Mouse (Mus musculus) regulatory T cell (primary cell): ENCODE measurements at regions not wholly inside any gene's neighbourhood (a gene's known extent, or its start where the extent isn't known, plus 50 kb on each side); places are given as distances from the start of the nearest gene placed in this dataset.

ENCODE experiments used
- in situ Hi-C: fragments of 300-600 bp; cut with MboI, MseI; formaldehyde crosslinking; loops from one replicate; pipeline ENCODE4 v1.15.1; 2025; ENCODE audit warnings: high pct_unique_total_duplicates

DNA sequence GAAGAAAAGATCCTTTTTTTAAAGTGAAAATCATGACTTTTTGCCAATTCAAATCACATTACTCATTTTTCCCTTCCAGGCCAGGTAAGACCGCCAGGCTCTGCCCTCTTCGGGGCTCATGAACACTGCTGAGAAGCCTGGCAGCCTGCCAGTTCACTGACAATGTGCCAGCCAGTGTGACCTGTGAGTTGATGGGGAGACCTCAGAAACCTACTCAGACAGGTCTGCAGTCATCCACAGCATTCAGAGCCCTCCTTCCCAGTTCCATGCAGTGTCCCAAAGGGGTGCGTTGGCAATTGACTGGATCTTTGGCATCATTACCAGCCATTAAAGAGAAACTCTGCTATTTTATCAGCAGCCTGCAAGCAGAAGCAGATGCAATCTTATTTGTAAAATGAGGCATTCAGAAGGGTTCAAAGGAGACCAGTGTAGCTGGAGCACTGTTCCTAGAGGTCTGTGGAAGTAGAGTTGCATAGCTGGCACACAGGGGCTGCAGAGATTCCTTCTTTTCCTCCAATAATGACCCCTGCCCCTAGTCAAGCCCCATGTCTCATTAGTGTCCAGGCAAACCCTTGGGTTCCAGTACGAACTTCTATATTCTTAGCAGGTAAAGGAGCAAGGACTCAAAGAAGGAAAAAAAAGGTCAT is 384.4 kb downstream of the Rapgef2 start:
- in situ Hi-C loops: no loop called here

DNA sequence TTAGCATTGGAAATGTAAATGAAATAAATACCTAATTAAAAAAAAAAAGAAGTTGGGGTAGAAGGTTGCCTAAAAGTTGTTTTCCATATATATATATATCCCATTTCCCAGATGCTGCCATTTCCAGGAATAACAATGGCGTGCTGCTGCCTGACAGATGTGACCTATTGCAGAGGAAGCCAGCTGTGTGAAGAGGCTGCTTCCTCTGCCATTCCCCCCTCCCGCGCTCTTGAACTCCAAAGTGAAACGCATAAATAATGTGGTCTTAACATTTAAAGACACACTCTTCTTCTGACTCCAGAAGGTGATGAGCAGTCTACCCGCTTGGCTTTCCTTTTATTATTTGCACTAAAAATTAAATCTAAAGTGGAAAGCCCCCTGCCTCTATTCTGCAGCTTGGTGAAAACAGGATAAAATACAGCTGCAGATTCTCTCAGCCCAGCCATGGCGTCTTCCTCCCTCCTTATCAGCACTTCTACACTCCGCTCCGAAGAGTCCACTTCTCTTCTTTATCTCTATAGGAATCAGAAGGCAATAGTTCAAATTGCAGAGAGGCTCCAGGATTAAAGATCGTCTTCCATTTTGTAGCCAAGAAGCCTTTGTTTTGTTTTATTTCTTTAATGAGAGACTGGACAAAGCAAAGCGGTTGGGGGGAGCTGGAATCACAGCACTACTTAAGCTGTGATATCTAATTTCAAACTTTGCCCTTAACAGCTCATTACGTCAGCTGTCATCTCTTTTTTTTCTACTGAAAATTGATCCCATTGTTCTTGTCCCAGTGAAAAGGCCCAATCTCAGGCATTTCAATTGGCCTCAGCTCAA is 385.1 kb downstream of the Rapgef2 start:
- in situ Hi-C loops: no loop called here

DNA sequence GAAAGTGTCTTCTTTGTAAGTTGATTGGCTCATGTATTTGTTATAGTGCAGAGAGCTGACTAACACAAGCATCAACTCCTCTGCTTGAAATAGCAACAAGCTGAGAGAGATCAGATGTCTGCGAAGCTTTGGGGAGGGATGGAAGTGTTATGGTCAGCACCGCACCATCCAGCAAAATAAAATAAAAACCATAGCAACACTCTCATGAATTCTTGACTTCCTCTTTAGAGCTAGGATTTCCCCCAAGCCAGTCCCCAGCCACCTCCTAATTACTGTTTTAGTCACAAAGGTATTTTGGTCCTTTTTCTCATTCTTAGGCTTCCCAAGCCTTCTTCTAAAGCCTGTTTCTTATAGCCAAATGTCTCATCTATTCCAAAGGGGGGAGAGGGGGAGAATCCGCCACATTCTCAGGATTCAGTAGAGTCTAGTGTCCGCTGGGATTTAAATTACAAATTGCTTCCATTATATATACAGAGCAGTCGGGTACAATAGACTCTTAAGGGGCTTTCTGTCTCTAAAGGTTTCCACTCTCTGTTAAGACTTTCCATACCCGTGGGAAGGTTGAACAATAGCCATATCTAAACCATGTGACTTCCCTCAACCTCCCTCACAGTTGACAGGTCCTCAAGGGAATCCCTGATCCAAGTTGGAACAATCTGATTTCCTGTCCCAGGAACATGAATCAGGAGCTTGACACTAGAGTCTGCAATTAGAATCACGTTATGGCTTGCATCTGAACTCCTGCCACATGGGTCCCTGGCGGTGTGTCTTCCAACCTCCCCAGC is 386.7 kb downstream of the Rapgef2 start:
- in situ Hi-C loops: no loop called here

DNA sequence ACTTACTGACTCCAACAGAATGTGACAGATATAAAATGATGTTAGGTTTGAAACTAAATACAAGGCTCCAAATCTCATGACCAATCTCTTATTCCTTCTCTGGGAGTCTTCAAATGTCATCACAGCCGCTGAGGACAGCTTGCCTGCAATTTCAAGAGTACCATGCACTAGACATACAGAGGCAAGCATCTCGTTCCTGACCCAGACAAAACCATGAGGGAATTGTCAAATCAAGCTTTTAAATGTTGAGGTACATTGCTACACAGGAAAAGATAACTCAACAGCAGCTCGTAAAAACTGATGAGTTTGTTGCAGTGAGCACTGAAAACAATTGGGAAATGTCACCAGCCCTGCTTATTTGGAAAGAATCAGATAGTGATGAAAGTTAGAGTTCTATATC is 397.0 kb downstream of the Rapgef2 start:
- in situ Hi-C loops: no loop called here

DNA sequence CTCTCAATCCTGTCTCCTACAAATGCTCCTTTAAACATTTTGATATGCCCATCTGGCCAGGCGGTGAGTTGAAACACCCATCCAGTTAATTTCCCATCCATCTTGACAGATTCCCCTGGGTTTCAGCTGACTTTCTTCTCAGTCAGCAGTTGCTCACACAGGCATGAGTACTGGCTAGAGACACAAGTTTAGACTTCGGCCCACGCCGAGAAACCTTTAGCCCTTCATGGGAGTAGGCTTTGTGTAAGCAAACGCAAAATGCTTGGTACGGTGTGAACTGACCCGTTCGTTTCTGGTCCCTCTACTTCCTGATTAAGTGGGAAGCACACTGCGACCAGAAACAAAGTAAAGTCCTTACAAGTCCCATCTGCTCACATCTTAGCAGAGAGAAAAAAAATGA is 401.6 kb downstream of the Rapgef2 start:
- in situ Hi-C loops: no loop called here

DNA sequence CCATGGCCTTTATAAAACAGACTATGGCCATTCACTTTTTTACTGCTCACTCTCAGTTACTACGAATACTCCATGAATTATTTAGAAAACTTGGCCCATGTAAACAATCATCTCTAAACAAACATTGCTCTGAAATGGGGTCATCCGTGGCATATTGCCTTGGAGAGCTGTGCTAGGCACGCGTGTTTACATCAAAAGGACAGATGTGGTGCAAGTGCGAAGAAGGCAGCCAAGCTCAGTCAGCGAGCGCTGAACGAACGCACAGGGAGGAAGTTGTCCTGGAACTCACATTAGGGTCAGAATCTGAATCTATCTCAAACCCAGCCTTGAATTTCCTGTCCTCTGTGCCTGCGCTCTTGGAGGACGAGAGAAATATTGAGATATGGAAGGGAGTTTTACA is 402.3 kb downstream of the Rapgef2 start:
- in situ Hi-C loops: no loop called here

DNA sequence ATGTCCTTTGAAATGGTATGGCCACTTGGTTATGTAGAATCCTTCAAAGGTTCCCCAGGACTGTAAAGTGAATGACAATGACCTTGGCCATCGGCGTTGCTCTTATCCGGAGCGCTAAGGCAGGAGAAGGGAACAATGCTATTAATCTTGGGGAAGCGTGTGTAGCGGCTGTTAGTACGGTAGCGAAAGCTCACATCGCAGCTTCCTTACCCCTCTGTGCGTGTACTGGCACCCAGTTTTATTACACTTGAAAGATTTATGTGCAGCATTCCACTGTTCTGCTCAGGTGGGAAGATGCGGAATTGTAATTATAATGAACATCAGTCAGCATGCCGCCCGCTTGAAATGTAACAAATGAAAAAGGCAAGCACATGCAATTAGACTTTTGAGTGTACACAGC is 406.2 kb downstream of the Rapgef2 start:
- in situ Hi-C loops: no loop called here

DNA sequence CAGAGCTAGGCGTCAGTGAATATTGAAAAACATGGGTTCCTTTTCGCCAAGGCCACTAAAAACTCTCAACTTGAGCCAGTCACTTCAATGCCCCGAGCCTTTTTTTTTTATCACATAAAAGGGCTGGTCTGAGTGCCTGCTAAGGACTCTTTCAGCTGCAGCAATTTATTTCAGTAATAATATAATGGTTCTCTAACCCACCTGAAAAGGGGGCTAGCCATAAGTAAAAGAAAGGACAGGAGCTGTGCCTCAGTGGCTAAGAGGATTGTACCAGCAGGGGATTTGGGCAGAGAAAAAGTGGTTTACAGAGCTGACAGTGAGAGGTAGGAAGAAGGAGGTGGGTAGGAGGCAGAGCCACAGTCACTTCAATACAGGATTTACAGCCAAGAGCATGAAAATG is 409.0 kb downstream of the Rapgef2 start:
- in situ Hi-C loops: loop anchor here (10.0 kb wide), 1 partner anchor 1127 kb away; no protein-coding TSS in a partner anchor

DNA sequence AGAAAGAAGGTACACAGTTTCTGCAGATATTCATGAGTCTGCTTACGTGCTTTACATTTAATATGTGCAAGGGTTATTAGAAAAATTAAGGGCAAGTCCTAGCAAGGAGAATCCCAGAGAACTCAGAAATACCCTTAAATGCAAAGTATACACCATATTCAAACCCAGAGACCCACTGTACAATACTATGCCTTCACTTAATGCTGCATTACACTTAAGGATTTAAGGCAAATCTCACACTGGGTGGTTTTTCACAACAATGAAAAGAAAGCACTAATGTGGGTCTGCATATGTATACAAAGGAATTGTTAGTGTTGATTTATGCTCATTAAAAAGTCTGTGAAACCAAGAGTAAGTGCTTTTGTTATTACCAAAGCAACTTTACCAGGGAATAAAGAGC is 419.4 kb downstream of the Rapgef2 start:
- in situ Hi-C loops: no loop called here

DNA sequence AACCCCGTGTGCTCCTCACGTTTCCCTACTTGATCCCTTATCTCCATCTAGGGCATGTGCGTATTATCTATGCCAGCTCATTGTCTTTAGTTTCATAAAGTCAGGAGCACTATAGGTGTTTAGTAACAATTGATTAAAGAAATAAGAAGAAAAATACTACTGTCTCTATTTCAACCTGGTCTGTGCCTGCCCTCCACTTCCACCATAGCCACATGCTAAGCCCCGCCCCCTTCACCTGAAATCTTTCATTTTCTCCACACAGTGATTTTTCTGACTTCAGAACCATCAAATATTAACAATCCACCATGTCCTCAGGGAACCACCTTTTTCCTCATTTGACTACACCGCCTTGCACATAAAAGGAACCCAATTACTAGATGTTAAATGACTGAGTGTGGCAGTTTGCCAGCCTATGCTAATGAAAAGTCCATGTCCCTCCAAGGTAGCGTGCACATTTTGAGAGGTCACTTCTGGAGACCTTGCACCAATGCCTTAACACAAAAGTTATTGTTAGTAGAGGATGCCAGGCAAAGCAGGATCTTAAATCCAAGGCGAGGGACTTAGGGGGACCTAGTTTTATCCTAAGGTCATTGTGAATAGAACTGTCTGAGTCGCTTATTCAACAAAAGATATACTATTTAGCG is 420.1 kb downstream of the Rapgef2 start:
- in situ Hi-C loops: no loop called here

DNA sequence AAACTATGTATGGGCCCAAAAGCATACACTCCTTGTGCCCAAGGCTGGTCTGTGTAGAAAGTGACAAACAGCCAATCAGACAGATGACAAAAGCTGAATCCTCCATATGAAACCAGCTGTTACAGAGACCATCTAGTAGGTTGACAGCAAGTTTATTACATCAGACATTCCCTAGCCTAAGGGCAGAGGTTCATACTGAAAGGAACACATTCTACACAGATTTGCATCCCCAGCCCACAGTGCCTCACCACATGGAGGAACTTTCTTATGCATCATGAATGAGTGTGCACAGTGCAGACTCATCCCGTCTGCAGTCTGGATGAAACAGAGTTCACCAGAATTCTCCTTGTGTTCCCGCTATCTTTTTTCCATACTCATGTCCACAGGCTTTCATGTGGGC is 423.3 kb downstream of the Rapgef2 start:
- in situ Hi-C loops: no loop called here

DNA sequence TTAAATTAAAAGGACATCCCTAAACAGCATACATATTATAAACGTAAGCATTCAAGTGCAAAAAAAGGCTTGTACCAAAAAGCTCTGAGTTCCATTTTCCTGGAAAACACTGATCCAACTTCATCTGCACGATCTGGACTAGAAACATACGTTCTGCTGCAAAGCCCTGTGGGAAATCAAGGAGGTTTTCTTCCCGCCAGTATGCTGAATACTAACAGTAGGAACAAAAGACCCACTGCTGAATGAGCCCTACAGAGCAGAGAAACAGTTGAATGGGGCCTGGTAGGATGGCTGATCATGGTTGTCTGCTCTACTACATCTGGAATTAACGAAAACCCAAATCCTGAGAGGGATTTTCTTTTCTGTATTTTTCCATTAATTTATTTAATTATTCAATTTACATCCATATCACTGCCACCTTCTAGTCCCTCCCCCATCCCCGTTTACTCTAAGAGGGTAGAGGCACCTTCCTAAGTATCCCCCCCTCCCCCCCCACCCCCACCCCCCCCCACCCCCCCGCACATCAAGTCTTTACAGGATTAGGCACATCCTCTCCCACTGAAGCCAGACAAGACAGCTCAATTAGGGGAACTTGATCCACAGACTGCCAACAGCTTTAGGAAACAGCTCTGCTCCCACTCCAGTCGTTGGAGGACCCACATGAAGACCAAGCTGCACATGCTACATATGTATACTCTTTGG is 439.5 kb downstream of the Rapgef2 start:
- in situ Hi-C loops: loop anchor here (5.0 kb wide), 1 partner anchor 59 kb away; no protein-coding TSS in a partner anchor

DNA sequence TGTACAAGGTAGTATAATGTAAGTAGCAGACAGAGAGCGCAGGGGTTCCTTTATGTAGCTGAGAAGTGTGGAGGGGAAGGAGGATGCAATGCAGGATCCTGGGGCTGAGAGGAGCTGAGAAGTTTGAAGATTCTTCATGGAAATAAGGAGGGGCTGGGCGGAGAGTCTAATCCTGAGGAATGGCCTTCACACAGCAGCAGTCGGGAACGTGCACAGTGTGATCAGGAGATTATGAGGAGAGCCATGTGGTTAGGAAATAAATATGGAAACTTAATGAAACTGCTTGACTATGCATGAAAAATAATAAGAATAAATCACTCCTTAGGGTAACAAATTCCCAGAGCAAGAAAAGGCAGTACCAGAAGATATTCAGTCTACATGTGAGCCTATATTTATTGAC is 445.1 kb downstream of the Rapgef2 start:
- in situ Hi-C loops: no loop called here

DNA sequence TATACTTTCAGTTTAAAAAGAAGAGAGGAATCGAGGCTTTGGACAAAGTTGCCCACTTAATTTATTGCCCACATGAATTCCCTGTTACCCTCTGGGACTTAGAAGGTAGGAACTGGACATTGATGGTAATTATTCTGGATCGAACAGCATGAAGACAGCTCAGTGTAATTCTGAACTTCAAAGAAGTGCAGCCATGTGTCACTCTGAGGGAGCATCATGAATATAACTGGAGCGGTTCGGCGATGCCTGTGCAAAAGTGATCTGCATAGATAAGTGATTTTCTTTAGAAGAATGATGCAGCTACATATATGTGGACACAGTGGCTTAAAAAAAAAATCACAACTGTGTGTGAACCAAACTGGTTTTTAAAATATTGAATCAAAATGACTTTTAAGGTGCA is 449.5 kb downstream of the Rapgef2 start:
- in situ Hi-C loops: no loop called here

DNA sequence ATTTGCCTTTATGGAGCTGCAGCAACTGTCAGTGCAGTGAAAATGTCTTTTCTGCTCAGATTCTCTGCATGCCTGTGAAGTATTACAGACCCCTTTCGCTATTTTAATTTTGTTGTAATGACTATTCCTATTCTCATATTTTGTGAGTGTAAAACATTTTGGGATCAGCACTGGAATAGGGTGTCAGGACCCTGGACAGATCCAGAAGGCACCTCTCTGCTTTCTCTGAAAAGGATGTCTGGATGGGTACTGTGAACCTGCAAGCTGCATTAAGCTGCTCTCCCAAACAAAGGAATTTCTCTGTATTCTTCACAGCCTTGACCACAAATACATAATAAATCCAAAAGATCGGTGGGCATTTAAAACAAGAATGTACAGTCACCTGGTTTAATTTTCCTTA is 460.8 kb downstream of the Rapgef2 start:
- in situ Hi-C loops: no loop called here

DNA sequence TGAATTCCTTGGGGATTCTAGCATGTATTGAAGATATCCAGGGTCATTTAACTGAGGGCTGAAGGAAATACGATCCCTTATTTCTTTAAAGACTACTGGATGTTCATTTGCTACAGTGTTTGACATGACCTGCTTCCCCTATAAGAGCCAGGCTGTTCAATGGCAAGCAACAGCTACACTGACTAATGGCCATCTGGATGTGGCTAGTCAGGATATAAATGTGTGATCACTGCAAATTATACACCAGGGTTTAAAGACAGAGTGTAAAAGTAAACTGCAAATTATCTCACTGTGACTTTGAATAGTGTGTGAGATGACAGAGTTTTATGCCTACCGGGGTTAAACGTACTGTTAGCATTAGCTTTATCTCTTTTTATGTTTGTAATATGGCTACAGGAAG is 473.9 kb downstream of the Rapgef2 start:
- in situ Hi-C loops: no loop called here

DNA sequence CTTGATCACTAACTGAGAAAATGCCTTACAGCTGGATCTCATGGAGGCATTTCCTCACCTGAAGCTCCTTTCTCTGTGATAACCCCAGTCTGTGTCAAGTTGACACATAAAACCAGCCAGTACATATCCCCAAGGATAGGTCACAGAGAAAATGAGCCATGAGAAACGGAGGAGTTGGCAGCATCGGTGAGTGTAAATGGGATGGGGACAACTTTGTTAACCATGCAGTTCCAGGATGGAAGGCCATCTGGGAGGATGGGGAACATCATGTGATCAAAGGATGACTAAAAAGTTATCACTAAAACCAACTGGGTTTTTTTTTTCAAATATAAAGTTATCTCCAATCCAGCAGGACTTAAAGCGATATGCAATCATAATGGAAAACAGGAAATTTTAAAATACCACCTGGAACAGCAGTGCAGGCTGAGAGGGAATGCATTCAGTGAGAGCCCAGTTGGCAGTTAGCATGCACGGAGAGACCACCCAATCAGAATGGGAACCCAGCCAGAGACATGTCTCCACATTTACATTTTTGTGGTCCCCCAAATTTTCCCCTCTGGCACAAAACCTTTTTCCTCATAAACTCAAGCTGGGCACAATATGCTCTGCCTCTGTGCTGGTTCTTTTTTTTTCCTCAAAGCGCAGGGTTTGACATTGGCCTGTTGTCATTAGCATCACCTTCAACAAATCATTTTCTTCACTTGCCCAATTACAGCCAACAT is 475.7 kb downstream of the Rapgef2 start:
- in situ Hi-C loops: no loop called here

DNA sequence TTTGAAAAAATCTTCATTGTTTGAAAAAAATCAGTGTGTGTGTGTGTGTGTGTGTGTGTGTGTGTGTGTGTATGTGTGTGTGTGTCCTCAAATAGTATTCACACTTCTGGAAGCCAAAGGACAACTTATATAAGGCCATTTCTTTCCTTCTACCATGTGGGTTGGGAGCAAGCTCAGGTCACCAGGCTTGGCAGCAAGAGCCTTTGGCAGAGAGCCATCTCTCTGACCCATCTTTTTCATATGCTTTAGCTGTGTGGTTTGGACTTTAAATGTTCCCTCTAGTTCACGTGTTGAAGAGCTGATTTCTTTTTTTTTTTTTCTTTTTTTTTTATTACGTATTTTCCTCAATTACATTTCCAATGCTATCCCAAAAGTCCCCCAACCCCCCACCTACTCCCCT is 483.1 kb downstream of the Rapgef2 start:
- in situ Hi-C loops: no loop called here

DNA sequence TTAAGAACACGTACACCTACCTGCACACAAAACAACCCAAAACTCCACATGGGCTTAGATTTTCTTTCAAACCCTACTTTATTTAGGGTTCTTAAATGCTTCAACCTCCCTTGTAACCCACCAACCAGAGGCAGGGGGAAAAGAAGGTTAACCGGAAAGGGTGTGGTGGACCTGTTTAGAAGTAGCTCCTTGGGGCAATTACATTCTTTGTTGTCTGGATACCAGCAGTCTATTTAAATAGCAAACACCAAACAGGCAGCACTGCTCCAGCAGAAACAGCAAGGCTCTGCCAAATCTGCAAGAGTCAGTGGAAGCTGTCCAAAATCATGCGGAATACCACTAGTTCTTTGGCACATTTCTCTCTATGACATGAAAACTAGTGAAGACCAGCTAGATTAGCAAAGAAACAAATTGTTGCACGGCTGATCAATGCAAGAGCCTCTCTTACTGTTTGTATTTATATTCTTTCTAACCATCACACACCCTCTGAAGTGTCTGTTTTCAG is 490.3 kb downstream of the Rapgef2 start:
- in situ Hi-C loops: no loop called here

DNA sequence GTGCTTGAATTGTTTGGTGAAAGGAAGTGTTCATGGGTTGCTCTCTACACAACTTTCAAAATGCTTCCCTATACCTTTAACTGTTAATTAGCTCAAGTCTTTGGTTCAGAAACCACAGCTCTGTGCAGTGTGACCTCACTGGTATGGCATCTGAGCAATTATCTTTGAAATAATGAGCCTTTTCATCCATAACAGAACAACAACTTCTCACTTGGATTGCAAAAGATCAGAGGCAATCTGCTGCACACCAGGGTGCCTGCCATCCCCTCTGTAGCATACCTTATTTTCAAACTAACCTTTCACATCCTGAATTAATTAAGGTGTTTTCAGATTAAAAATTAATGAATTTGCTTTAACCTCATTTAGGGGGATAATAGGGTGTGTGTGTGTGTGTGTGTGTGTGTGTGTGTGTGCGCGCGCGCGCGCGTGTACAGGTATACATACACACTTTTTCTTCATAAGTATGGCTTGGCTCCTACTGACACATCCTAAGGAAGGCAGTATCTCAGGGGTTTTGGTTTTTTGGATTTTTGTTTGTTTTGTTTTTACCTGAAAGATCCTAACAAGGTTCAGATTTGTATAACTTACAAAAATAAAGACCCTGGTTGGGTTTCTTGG is 493.8 kb downstream of the Rapgef2 start:
- in situ Hi-C loops: no loop called here
